Mouse (Mus musculus): ENCODE results near the gene A530016L24Rik. TPM values are rescaled to one million over a fixed set of nuclear protein-coding genes. Genes with fewer than 3 reads are reported as not detected.
A peak's percentile ranks its signal among the peaks of the same experiment; 100 is the strongest.

The A530016L24Rik gene
- polyA plus RNA-seq (2015; fragmentation: Nextera tagmentation; extraction: Ambion mirVana): 0.36 and 0.43 TPM in 2 replicates

- ATAC-seq (replicated peaks; ENCODE audit: low FRiP score, low read depth): no peak
- no peaks in the 10 kb centered on the region for H3K36me3 ChIP-seq (ENCODE audit: insufficient read depth, low read length)
- peaks cover 14% of the 10 kb centered on the region for H3K4me1 ChIP-seq (replicated peaks; ENCODE audit: insufficient read depth, low read length)
- no peak within 1 kb of the TSS for H3K9ac ChIP-seq (ENCODE audit: low read depth, low read length)
- no peaks in the 10 kb centered on the region for H3K9me3 ChIP-seq (replicated peaks; ENCODE audit: low read length)
- no peak within 1 kb of the TSS for H3K4me2 ChIP-seq (ENCODE audit: low read length)
- no peak for DNase-seq (ENCODE audit: low spot score)
- TF ChIP-seq CTCF (IDR thresholded peaks at IDR 0.05; ENCODE audit: low read depth): no peak
- 90% methylated on average over 8 of the region's 8 CpGs for WGBS
- no peaks in the 10 kb centered on the region for H3K27me3 ChIP-seq (ENCODE audit: insufficient read depth, low read length)
- peak within 1 kb of the TSS; percentile 50 for H3K27ac ChIP-seq
- H3K4me3 ChIP-seq (replicated peaks; ENCODE audit: low read depth, low read length): no peak within 1 kb of the TSS
Measured at GRCm38 (mm10) chr12:112489134-112489533, at the start of gene A530016L24Rik. Gene A530016L24Rik (plus strand): TSS chr12:112489448.

- ATAC-seq (replicated peaks; ENCODE audit: low FRiP score, low read depth): no peak
Measured at GRCm38 (mm10) chr12:112439993-112440392, 49.3 kb upstream of the A530016L24Rik start.

GRCm38 (mm10) chr12:112449144-112449827, 40.0 kb upstream of the A530016L24Rik start:
- DNase-seq (ENCODE audit: low spot score) (peak; percentile 50), ATAC-seq (replicated peaks; ENCODE audit: low FRiP score, low read depth) (0 out of 2 replicates have a peak, but pooled peaks have one; percentile 29)
- Histone ChIP-seq H3K4me1 (replicated peaks; ENCODE audit: insufficient read depth, low read length) (no peaks in the 10 kb centered on the region), H3K27ac (peak overlapping the region; percentile 26; the same call in 1 of the 2 replicates), H3K4me2 (ENCODE audit: low read length) (no peak overlapping the region), H3K9me3 (replicated peaks; ENCODE audit: low read length) (no peaks in the 10 kb centered on the region), H3K9ac (ENCODE audit: low read depth, low read length) (no peak overlapping the region), H3K36me3 (ENCODE audit: insufficient read depth, low read length) (no peaks in the 10 kb centered on the region), H3K4me3 (replicated peaks; ENCODE audit: low read depth, low read length) (no peak overlapping the region), H3K27me3 (ENCODE audit: insufficient read depth, low read length) (no peaks in the 10 kb centered on the region)
- no peak for TF ChIP-seq CTCF (IDR thresholded peaks at IDR 0.05; ENCODE audit: low read depth)
- WGBS: 37% methylated on average over 18 of the region's 18 CpGs

More at GRCm38 (mm10) chr12:112439993-112440392, 49.3 kb upstream of the A530016L24Rik start:
- H3K9ac ChIP-seq (ENCODE audit: low read depth, low read length): no peak overlapping the region
- DNase-seq (ENCODE audit: low spot score): no peak
- H3K4me3 ChIP-seq (replicated peaks; ENCODE audit: low read depth, low read length): no peak overlapping the region
- no peaks in the 10 kb centered on the region for H3K9me3 ChIP-seq (replicated peaks; ENCODE audit: low read length)
- H3K27ac ChIP-seq: no peak overlapping the region
- 82% methylated on average over 1 of the region's 1 CpGs for WGBS
- H3K36me3 ChIP-seq (ENCODE audit: insufficient read depth, low read length): no peaks in the 10 kb centered on the region
- no peak overlapping the region for H3K4me2 ChIP-seq (ENCODE audit: low read length)
- H3K4me1 ChIP-seq (replicated peaks; ENCODE audit: insufficient read depth, low read length): no peaks in the 10 kb centered on the region
- no peaks in the 10 kb centered on the region for H3K27me3 ChIP-seq (ENCODE audit: insufficient read depth, low read length)
- no peak for TF ChIP-seq CTCF (IDR thresholded peaks at IDR 0.05; ENCODE audit: low read depth)

GRCm38 (mm10) chr12:112449828-112450180, 39.4 kb upstream of the A530016L24Rik start:
- Histone ChIP-seq H3K4me2 (ENCODE audit: low read length) (no peak overlapping the region), H3K9ac (ENCODE audit: low read depth, low read length) (no peak overlapping the region), H3K4me3 (replicated peaks; ENCODE audit: low read depth, low read length) (no peak overlapping the region), H3K36me3 (ENCODE audit: insufficient read depth, low read length) (no peaks in the 10 kb centered on the region), H3K9me3 (replicated peaks; ENCODE audit: low read length) (no peaks in the 10 kb centered on the region), H3K4me1 (replicated peaks; ENCODE audit: insufficient read depth, low read length) (no peaks in the 10 kb centered on the region), H3K27ac (peak overlapping the region; percentile 26; the same call in 1 of the 2 replicates), H3K27me3 (ENCODE audit: insufficient read depth, low read length) (no peaks in the 10 kb centered on the region)
- WGBS: 44% methylated on average over 8 of the region's 8 CpGs
- no peak for TF ChIP-seq CTCF (IDR thresholded peaks at IDR 0.05; ENCODE audit: low read depth)
- DNase-seq (ENCODE audit: low spot score) (peak; percentile 18), ATAC-seq (replicated peaks; ENCODE audit: low FRiP score, low read depth) (no peak)

GRCm38 (mm10) chr12:112450883-112451282, 38.4 kb upstream of the A530016L24Rik start:
- TF ChIP-seq CTCF (IDR thresholded peaks at IDR 0.05; ENCODE audit: low read depth): peak; percentile 70
- no peaks in the 10 kb centered on the region for H3K36me3 ChIP-seq (ENCODE audit: insufficient read depth, low read length)
- no peaks in the 10 kb centered on the region for H3K4me1 ChIP-seq (replicated peaks; ENCODE audit: insufficient read depth, low read length)
- no peaks in the 10 kb centered on the region for H3K9me3 ChIP-seq (replicated peaks; ENCODE audit: low read length)
- H3K27ac ChIP-seq: no peak overlapping the region
- no peak overlapping the region for H3K4me2 ChIP-seq (ENCODE audit: low read length)
- no peak overlapping the region for H3K9ac ChIP-seq (ENCODE audit: low read depth, low read length)
- no peak for ATAC-seq (replicated peaks; ENCODE audit: low FRiP score, low read depth)
- no peaks in the 10 kb centered on the region for H3K27me3 ChIP-seq (ENCODE audit: insufficient read depth, low read length)
- H3K4me3 ChIP-seq (replicated peaks; ENCODE audit: low read depth, low read length): no peak overlapping the region
- peak; percentile 75 for DNase-seq (ENCODE audit: low spot score)
- WGBS: 31% methylated on average over 6 of the region's 6 CpGs

GRCm38 (mm10) chr12:112451381-112451780, 37.9 kb upstream of the A530016L24Rik start:
- DNase-seq (ENCODE audit: low spot score): no peak
- no peaks in the 10 kb centered on the region for H3K27me3 ChIP-seq (ENCODE audit: insufficient read depth, low read length)
- WGBS: 78% methylated on average over 1 of the region's 1 CpGs
- H3K4me3 ChIP-seq (replicated peaks; ENCODE audit: low read depth, low read length): no peak overlapping the region
- H3K4me1 ChIP-seq (replicated peaks; ENCODE audit: insufficient read depth, low read length): no peaks in the 10 kb centered on the region
- H3K9ac ChIP-seq (ENCODE audit: low read depth, low read length): no peak overlapping the region
- no peak overlapping the region for H3K27ac ChIP-seq
- TF ChIP-seq CTCF (IDR thresholded peaks at IDR 0.05; ENCODE audit: low read depth): no peak
- no peaks in the 10 kb centered on the region for H3K36me3 ChIP-seq (ENCODE audit: insufficient read depth, low read length)
- no peak for ATAC-seq (replicated peaks; ENCODE audit: low FRiP score, low read depth)
- no peaks in the 10 kb centered on the region for H3K9me3 ChIP-seq (replicated peaks; ENCODE audit: low read length)
- H3K4me2 ChIP-seq (ENCODE audit: low read length): no peak overlapping the region
